Mouse (Mus musculus) heart, postnatal 0 days (tissue): ENCODE data around the gene Harbi1. TPM values are rescaled to one million over a fixed set of nuclear protein-coding genes. Genes with fewer than 3 reads are reported as not detected.
A peak's percentile ranks its signal among the peaks of the same experiment; 100 is the strongest.

ENCODE experiments used
- ATAC-seq: fragments of 200-750 bp; cut with Nextera tagmentation; 2 replicates; pipeline ENCODE4 v1.8.0; 2017; ENCODE audit warnings: low read depth, moderate number of reproducible peaks, moderate library complexity; ENCODE audit not compliant: insufficient read depth
- DNase-seq: peaks from one replicate; pipeline ENCODE4 v3.0.0-alpha.2; 2016; ENCODE audit warnings: low spot score
- H3K27ac ChIP-seq: fragments of 300-500 bp; sonication (generic); 2 replicates; pipeline ENCODE4 v1.5.1; 2014; ENCODE audit warnings: low read depth, mild to moderate bottlenecking
- H3K27me3 ChIP-seq: fragments of 300-500 bp; sonication (generic); 2 replicates; pipeline ENCODE4 v1.6.1; 2014; ENCODE audit warnings: low read length, mixed read lengths; ENCODE audit not compliant: control insufficient read depth, insufficient read depth
- H3K36me3 ChIP-seq: fragments of 300-500 bp; sonication (generic); replicated peaks from 2 replicates; pipeline ENCODE4 v1.6.1; 2014; ENCODE audit warnings: low read length, mixed read lengths; ENCODE audit not compliant: control insufficient read depth, insufficient read depth
- H3K4me1 ChIP-seq: fragments of 300-500 bp; sonication (generic); 2 replicates; pipeline ENCODE4 v1.6.1; 2014; ENCODE audit warnings: antibody characterized with exemption; ENCODE audit not compliant: control insufficient read depth, insufficient read depth
- H3K4me2 ChIP-seq: fragments of 300-500 bp; sonication (generic); 2 replicates; pipeline ENCODE4 v1.6.1; 2014; ENCODE audit warnings: low read depth, mild to moderate bottlenecking, low read length, moderate library complexity
- H3K4me3 ChIP-seq: fragments of 300-500 bp; sonication (generic); 2 replicates; pipeline ENCODE4 v1.5.1; 2014; ENCODE audit warnings: low read depth, low read length
- H3K9ac ChIP-seq: fragments of 300-500 bp; sonication (generic); replicated peaks from 2 replicates; pipeline ENCODE4 v1.6.1; 2014; ENCODE audit warnings: low read depth, low read length, mixed read lengths
- H3K9me3 ChIP-seq: fragments of 300-500 bp; sonication (generic); replicated peaks from 2 replicates; pipeline ENCODE4 v1.6.1; 2016; ENCODE audit warnings: low read length; ENCODE audit not compliant: control insufficient read depth
- CTCF ChIP-seq: IDR thresholded peaks from 2 replicates; pipeline ENCODE4 v1.5.1; 2016; ENCODE audit warnings: antibody characterized with exemption, control low read depth, low read depth
- EP300 ChIP-seq: IDR thresholded peaks from 2 replicates; pipeline ENCODE4 v1.6.1; 2016; ENCODE audit warnings: antibody characterized with exemption, low read depth
- WGBS: fragments of 180-500 bp; shearing (Covaris S2); extraction: QIAGEN DNeasy Blood & Tissue Kit; methylation state at CpG from one replicate; pipeline ENCODE4 v1.1.7; 2014; 5-methylcytosine and 5-hydroxymethylcytosine counted together
- polyA plus RNA-seq: library from polyadenylated mRNA; unstranded; fragments of >200 nt; fragmentation: Nextera tagmentation; extraction: Ambion mirVana; gene quantifications from 2 replicates; pipeline ENCODE4 v1.2.1, GENCODE M21; 2015
- total RNA-seq: library from RNA; depleted of rRNA; stranded (reverse); fragments of >200 nt; gene quantifications from 2 replicates; pipeline ENCODE4 v1.2.3, GENCODE M21; 2014; ENCODE audit warnings: low replicate concordance; rRNA removed

Harbi1 gene
- total and polyA plus RNA-seq, 2 experiments from 2014 or later, result 11.1 to 27.6 TPM

- H3K9me3 ChIP-seq, result no peaks in the 10 kb centered on the region
- no peak overlapping the region for H3K4me3 ChIP-seq
- H3K4me2 ChIP-seq, result no peak overlapping the region
- H3K4me1 ChIP-seq, result peaks cover 6% of the 10 kb centered on the region
- ATAC-seq (no peak), DNase-seq (no peak)
- H3K27ac ChIP-seq, result no peak overlapping the region
- no peaks in the 10 kb centered on the region for H3K36me3 ChIP-seq
- no peaks in the 10 kb centered on the region for H3K27me3 ChIP-seq
- 88% methylated on average over 5 of the region's 5 CpGs for WGBS
- H3K9ac ChIP-seq, result no peak overlapping the region
- no peak for TF ChIP-seq CTCF
- TF ChIP-seq EP300, result no peak
Observed at GRCm38 (mm10) chr2:91744686-91745085, 34.0 kb downstream of the Harbi1 start.

- 0 out of 2 replicates have a peak, but pooled peaks have one; percentile 39 for ATAC-seq
- DNase-seq, result peak; percentile 27
- Histone ChIP-seq H3K36me3 (no peaks in the 10 kb centered on the region), H3K4me2 (no peak overlapping the region), H3K9me3 (no peaks in the 10 kb centered on the region), H3K27ac (no peak overlapping the region), H3K4me1 (peaks cover 18% of the 10 kb centered on the region), H3K9ac (no peak overlapping the region), H3K4me3 (no peak overlapping the region), H3K27me3 (no peaks in the 10 kb centered on the region)
- TF ChIP-seq CTCF, result no peak
- no peak for TF ChIP-seq EP300
- 35% methylated on average over 2 of the region's 2 CpGs for WGBS
Observed at GRCm38 (mm10) chr2:91749811-91750261, 39.2 kb downstream of the Harbi1 start.

Other genes starting within 250 kb of the Harbi1 start
- gene Ckap5, start 184.1 kb upstream of the Harbi1 start, total RNA-seq, result 39.7 and 58.5 TPM in 2 replicates
- 36.8 and 41.2 TPM in 2 replicates for gene Ckap5, start 184.1 kb upstream of the Harbi1 start, polyA plus RNA-seq
- gene F2, start 74.4 kb upstream of the Harbi1 start, total RNA-seq, result 0.08 and 1.1 TPM in 2 replicates
- 0.12 TPM in 1 of 2 replicates, not detected in the other for gene F2, start 74.4 kb upstream of the Harbi1 start, polyA plus RNA-seq
- gene Zfp408, start 61.1 kb upstream of the Harbi1 start, total RNA-seq, result 11.1 and 17.4 TPM in 2 replicates
- 3.6 and 4.0 TPM in 2 replicates for gene Zfp408, start 61.1 kb upstream of the Harbi1 start, polyA plus RNA-seq
- gene Arhgap1, start 61.0 kb upstream of the Harbi1 start, total RNA-seq, result 85.7 and 109 TPM in 2 replicates
- 73.9 and 76.5 TPM in 2 replicates for gene Arhgap1, start 61.0 kb upstream of the Harbi1 start, polyA plus RNA-seq
- gene Atg13, start 276 bp upstream of the Harbi1 start, total RNA-seq, result 18.2 and 30.6 TPM in 2 replicates
- 19.8 and 21.2 TPM in 2 replicates for gene Atg13, start 276 bp upstream of the Harbi1 start, polyA plus RNA-seq
- 14.8 and 23.0 TPM in 2 replicates for gene Ambra1, start 19.3 kb downstream of the Harbi1 start, total RNA-seq
- gene Ambra1, start 19.3 kb downstream of the Harbi1 start, polyA plus RNA-seq, result 5.5 and 6.0 TPM in 2 replicates
- gene Chrm4, start 216.4 kb downstream of the Harbi1 start, total RNA-seq, result 0.27 TPM in 1 of 2 replicates, not detected in the other
- not detected in 2 replicates for gene Chrm4, start 216.4 kb downstream of the Harbi1 start, polyA plus RNA-seq
- gene Mdk, start 221.4 kb downstream of the Harbi1 start, total RNA-seq, result 18.5 and 48.2 TPM in 2 replicates
- gene Mdk, start 221.4 kb downstream of the Harbi1 start, polyA plus RNA-seq, result 100 and 119 TPM in 2 replicates
- not detected in 2 replicates for gene Gm9821, start 234.9 kb downstream of the Harbi1 start, total RNA-seq
- gene Gm9821, start 234.9 kb downstream of the Harbi1 start, polyA plus RNA-seq, result 0.89 and 0.93 TPM in 2 replicates